10 mouse cellular contexts compared by ENCODE assay signal in genomic region chr19:53066531-53066930, GRCm38 (mm10). TPM values are rescaled to one million over a fixed set of nuclear protein-coding genes. Genes with fewer than 3 reads are reported as not detected.
DNase-seq lines count a peak whose midpoint lies in the region; ATAC-seq and TF ChIP-seq lines count a peak whose summit lies in the region.
"Had no signal": no experiment of that assay in that cellular context is flagged by ENCODE, and none has a peak within 500 bp of the region (broad histone marks: within the 10 kb centered on the region; RNA-seq: fewer than 3 reads in every experiment).

No protein-coding gene starts in this region.

- H3K36me3 ChIP-seq in kidney, postnatal 0 days (ENCODE audit: insufficient read depth, low read length) = no peaks in the 10 kb centered on the region
- H3K36me3 ChIP-seq in embryonic facial prominence, embryonic 12.5 days = no peaks in the 10 kb centered on the region
- no peaks in the 10 kb centered on the region for H3K36me3 ChIP-seq in heart, embryonic 11.5 days (ENCODE audit: control insufficient read depth, insufficient read depth, low read length)
- H3K36me3 ChIP-seq in limb, embryonic 13.5 days = no peaks in the 10 kb centered on the region

- H3K27ac ChIP-seq in kidney, postnatal 0 days = 0 out of 2 replicates have a peak overlapping the region, but pooled peaks have one; percentile 47
- peak overlapping the region; percentile 43 for H3K27ac ChIP-seq in embryonic facial prominence, embryonic 12.5 days
- H3K27ac ChIP-seq in heart, embryonic 11.5 days (ENCODE audit: low read depth, low read length) = no peak overlapping the region
- peak overlapping the region; percentile 48 for H3K27ac ChIP-seq in limb, embryonic 13.5 days

- ATAC-seq in kidney, postnatal 0 days (replicated peaks; ENCODE audit: low FRiP score, low read depth) = peak; percentile 55
- no peak; the same call in 1 of the 2 replicates for ATAC-seq in embryonic facial prominence, embryonic 12.5 days (ENCODE audit: insufficient number of reproducible peaks, insufficient read depth, low FRiP score, low TSS enrichment)
- ATAC-seq in heart, embryonic 11.5 days (replicated peaks; ENCODE audit: insufficient number of reproducible peaks, low FRiP score, low TSS enrichment) = no peak
- peak; percentile 48; the same call in 1 of the 2 replicates for ATAC-seq in limb, embryonic 13.5 days (ENCODE audit: low FRiP score, low read depth)

- no peak overlapping the region for H3K4me3 ChIP-seq in kidney, postnatal 0 days (replicated peaks; ENCODE audit: low read depth, low read length)
- no peak overlapping the region for H3K4me3 ChIP-seq in embryonic facial prominence, embryonic 12.5 days
- H3K4me3 ChIP-seq in heart, embryonic 11.5 days (ENCODE audit: low read depth, low read length) = no peak overlapping the region
- H3K4me3 ChIP-seq in limb, embryonic 13.5 days = no peak overlapping the region

- 0 out of 2 replicates have a peak overlapping the region, but pooled peaks have one; percentile 8 for H3K9ac ChIP-seq in kidney, postnatal 0 days (ENCODE audit: low read depth, low read length)
- no peak overlapping the region for H3K9ac ChIP-seq in embryonic facial prominence, embryonic 12.5 days
- no peak overlapping the region for H3K9ac ChIP-seq in heart, embryonic 11.5 days (ENCODE audit: low read depth, low read length)
- H3K9ac ChIP-seq in limb, embryonic 13.5 days = no peak overlapping the region

- no peak for TF ChIP-seq CTCF in kidney, postnatal 0 days (IDR thresholded peaks at IDR 0.05; ENCODE audit: low read depth)

- H3K9me3 ChIP-seq in kidney, postnatal 0 days (replicated peaks; ENCODE audit: low read length) = no peaks in the 10 kb centered on the region
- no peaks in the 10 kb centered on the region for H3K9me3 ChIP-seq in embryonic facial prominence, embryonic 12.5 days
- no peaks in the 10 kb centered on the region for H3K9me3 ChIP-seq in heart, embryonic 11.5 days (replicated peaks; ENCODE audit: control insufficient read depth, low read length)
- no peaks in the 10 kb centered on the region for H3K9me3 ChIP-seq in limb, embryonic 13.5 days

- no peaks in the 10 kb centered on the region for H3K27me3 ChIP-seq in kidney, postnatal 0 days (ENCODE audit: insufficient read depth, low read length)
- H3K27me3 ChIP-seq in embryonic facial prominence, embryonic 12.5 days = no peaks in the 10 kb centered on the region
- no peaks in the 10 kb centered on the region for H3K27me3 ChIP-seq in heart, embryonic 11.5 days (ENCODE audit: control insufficient read depth, insufficient read depth, low read length)
- no peaks in the 10 kb centered on the region for H3K27me3 ChIP-seq in limb, embryonic 13.5 days

- DNase-seq in kidney, postnatal 0 days (ENCODE audit: low spot score) = peak; percentile 71
- no peak for DNase-seq in kidney, adult 8-10 months
- DNase-seq in yolk sac, embryonic 10.5 days (ENCODE audit: low spot score) = no peak
- DNase-seq in right cerebral cortex, adult 2 months (ENCODE audit: low spot score in 2 of 2) = no peak
- DNase-seq in ovary, postnatal 14 days (ENCODE audit: low spot score) = no peak
- DNase-seq: cerebellum, postnatal 25 days; right cerebral cortex, postnatal 14 days had no signal

- H3K4me2 ChIP-seq in kidney, postnatal 0 days (ENCODE audit: low read length) = peak overlapping the region; percentile 40
- no peak overlapping the region for H3K4me2 ChIP-seq in embryonic facial prominence, embryonic 12.5 days (replicated peaks)
- peak overlapping the region; percentile 37; the same call in 1 of the 2 replicates for H3K4me2 ChIP-seq in heart, embryonic 11.5 days
- peak overlapping the region; percentile 34 for H3K4me2 ChIP-seq in limb, embryonic 13.5 days (replicated peaks)

- WGBS in kidney, postnatal 0 days = 15% methylated on average over 9 of the region's 9 CpGs
- 31% methylated on average over 9 of the region's 9 CpGs for WGBS in embryonic facial prominence, embryonic 12.5 days
- 33% methylated on average over 9 of the region's 9 CpGs for WGBS in heart, embryonic 11.5 days (ENCODE audit: insufficient replicate concordance)
- 21% methylated on average over 9 of the region's 9 CpGs for WGBS in limb, embryonic 13.5 days

- H3K4me1 ChIP-seq in kidney, postnatal 0 days (replicated peaks; ENCODE audit: insufficient read depth, low read length) = no peaks in the 10 kb centered on the region
- H3K4me1 ChIP-seq in embryonic facial prominence, embryonic 12.5 days = peaks cover 38% of the 10 kb centered on the region; the same call in 1 of the 2 replicates
- H3K4me1 ChIP-seq in heart, embryonic 11.5 days (ENCODE audit: control insufficient read depth, insufficient read depth, low read length) = peaks cover 25% of the 10 kb centered on the region
- H3K4me1 ChIP-seq in limb, embryonic 13.5 days = peaks cover 43% of the 10 kb centered on the region

RNA-seq across cellular contexts. Expression of gene Xpnpep1, which starts 26.5 kb away (rescaled TPM):
- 147 and 164 TPM in 2 replicates for polyA plus RNA-seq in kidney, postnatal 0 days (2015; fragmentation: Nextera tagmentation; extraction: Ambion mirVana)
- polyA plus RNA-seq in embryonic facial prominence, embryonic 12.5 days (2016; fragmentation: Nextera tagmentation; extraction: Ambion mirVana) = 163 and 167 TPM in 2 replicates
- 180 and 211 TPM in 2 replicates for polyA plus RNA-seq in heart, embryonic 11.5 days (2014; fragmentation: Nextera tagmentation; extraction: Ambion mirVana)
- 153 and 163 TPM in 2 replicates for polyA plus RNA-seq in limb, embryonic 13.5 days (2015; fragmentation: Nextera tagmentation; extraction: Ambion mirVana)

Comparison
In these comparisons a context has a peak if more than half of its experiments do, and no peak if none do; other contexts are left out.
1. ATAC-seq: peak in kidney, postnatal 0 days (single experiment) and limb, embryonic 13.5 days (single experiment); none in embryonic facial prominence, embryonic 12.5 days (single experiment) and heart, embryonic 11.5 days (single experiment).